Mouse (Mus musculus): ENCODE measurements around the gene Eme1.
A peak's percentile ranks its signal among the peaks of the same experiment; 100 is the strongest.
"Not testable (repeated sequence)": the region's sequence is repeated elsewhere in the genome, so short reads cannot be mapped to it uniquely, and the experiment has no call there.

Gene Eme1

DNA sequence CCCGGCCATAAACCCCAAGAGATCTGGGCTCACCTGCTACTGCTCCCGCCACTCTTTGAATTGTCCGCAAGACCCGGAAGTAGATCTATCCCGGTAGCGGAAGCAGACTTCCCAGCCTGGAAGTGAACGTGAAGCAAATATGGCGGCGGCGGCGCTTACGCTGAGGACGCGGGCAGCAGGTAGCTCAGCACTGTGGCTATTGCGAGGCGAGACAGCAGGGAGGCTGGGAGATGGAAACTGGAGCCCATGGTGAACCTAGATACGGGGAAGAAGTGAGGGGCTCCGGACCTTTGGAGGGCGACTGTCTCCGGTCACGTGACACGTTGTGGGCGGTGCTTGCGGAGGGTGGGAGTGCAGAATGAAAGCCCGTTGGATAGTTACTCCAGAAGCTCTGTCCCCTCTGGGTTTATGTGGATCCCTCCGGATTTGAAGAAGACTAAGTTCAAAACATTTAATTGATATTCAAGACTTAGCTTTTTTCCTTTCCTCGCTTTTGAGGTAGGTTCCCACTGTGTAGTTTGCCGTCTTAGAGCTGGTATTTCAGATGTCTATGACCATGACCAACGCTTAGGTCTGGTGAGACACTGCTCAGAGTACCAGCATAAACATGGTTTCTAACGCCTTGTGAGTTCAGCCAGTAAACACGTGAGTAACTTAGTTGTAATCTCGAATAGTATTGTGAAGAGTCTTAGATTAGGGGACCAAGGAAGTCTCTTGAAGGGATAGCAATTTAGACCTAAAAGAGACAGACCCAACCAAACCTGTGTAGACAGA, at the start of gene Eme1, which contains the start of gene Mrpl27:
TSS of gene Eme1 (minus strand) at position 302 of the 774 bp plus-strand sequence.
TSS of gene Mrpl27 (plus strand) at position 105 of the 774 bp plus-strand sequence.
- peak; percentile 74 to 92 for DNase-seq (ENCODE audit: low spot score in 2 of 2)

DNA sequence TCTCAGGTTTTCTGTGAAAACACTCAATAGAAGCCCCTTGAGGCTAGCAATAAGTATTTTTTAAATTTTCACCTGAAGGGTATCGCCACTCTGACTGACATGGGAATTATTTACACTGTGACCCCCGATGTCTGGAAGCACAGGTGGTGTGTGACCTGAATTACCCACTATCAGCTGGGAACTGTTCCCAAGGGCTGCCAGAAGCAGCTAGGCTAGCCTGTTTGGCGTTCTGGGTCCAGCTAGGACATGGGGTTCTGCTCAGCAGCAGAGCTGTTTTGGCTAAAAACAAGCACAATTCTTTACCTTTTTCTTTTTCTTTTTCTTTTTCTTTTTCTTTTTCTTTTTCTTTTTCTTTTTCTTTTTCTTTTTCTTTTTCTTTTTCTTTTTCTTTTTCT, 48.4 kb upstream of the Eme1 start:
- DNase-seq (ENCODE audit: low spot score in 2 of 2) = no peak

DNA sequence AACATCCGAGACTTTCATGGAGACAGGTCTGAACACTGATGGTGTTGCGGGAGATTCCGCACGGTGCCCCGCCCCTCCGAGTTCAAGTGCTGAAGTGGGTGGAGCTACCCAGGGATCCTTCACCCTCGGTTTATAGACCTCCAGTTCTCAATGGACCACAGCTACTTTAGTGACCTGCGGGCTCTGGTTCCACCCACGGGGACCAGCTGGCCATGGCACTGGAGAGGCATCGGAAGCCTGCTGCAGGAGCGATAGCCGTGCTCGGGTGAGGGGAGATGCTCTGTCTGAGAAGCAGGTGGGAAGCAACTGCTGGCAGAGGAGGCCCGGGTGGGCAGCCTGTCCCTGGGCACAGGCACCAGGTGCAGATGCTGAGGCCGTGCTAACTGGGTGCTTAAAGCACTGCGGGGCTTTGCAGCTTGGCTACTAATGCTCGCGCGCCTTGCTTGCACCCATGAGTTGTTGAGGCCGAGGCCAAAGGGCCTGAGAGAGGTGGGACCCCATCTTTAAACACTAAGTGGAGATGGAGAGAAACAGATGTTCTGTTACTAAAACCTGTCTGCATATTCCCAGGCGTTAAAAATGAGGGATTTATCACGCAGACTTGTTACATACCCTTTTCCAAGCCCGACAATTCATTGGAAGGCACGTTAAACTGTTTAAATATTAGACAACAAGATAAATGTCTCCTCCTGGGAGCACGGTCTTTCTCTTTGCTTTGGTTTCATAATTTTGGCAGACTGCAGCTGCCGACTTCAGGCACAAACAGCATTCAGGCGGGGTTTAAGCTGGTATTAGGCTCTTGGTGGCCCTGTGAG, 47.8 kb upstream of the Eme1 start:
- DNase-seq (ENCODE audit: low spot score in 2 of 2) = no peak

DNA sequence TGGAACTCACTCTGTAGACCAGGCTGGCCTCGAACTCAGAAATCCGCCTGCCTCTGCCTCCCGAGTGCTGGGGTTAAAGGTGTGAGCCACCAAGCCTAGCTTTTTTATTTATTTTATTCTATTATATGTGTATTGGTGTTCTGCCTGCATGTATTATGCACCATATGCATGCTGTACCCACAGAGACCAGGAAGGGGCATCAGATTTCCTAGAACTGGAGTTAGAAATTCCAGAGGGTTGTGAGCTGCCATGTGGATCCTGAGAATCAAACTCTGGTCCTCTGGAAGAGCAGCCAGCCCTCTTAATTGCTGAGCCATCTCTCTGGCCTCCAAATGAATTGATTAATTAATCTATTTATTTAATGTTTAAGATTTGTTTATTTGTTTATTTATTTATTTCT, 45.6 kb upstream of the Eme1 start:
- DNase-seq (ENCODE audit: low spot score in 2 of 2) = no peak

DNA sequence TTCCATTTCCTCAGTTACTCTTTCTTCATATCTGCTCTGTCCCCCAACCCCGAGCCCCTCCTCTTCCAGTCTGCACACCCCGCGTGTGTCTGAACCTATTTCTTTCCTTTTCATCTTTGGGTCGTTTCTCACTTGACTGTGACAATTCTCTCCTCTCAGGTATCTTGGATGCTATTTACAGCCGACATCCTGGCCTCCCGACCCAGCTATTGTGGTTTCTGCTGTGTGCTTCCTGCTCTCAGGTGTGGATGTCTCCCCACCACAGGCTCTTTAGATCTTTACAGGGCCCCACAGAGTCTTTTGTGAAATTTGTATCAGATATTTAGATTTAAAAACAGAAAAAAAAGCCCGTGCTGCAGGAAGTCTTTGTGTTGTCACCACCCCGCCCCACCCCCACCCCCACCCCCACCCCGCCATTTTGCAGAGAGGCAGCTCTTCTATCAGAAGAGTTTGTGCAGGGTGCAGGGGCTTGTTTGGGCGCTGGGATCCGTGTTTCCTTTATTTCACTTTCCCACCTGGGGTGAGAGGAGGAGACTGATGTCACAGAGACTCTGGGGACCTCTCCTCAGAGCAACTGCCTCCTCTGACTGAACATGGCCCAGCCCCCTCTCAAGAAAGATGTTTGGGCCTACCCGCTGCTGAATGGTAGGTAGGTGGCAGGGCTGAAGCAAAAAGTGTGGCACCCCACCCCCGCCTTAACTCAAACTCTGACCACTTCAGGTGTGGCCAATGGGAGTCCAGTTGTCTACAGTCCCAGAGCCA, 44.1 kb upstream of the Eme1 start:
- DNase-seq (ENCODE audit: low spot score in 2 of 2) = no peak

DNA sequence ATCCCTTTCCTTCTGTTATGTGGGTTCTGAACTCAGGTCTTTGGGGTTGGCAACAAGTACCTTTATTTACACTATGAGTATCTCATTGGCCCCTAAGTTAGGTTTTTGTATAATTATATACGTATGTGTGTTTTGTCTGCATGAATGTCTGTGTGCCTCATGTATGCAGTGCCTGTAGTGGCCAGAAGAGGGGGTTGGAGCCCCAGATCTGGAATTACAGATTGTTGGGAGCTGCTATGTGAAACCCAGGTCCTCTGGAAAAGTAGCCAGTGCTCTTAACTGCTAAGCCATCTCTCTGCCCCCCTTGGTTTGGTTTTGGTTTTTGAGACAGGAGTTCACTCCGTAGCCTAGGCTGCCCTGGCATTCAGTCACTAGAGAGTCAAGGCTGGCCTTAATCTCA, 43.4 kb upstream of the Eme1 start:
- DNase-seq (ENCODE audit: low spot score in 2 of 2) = no peak

DNA sequence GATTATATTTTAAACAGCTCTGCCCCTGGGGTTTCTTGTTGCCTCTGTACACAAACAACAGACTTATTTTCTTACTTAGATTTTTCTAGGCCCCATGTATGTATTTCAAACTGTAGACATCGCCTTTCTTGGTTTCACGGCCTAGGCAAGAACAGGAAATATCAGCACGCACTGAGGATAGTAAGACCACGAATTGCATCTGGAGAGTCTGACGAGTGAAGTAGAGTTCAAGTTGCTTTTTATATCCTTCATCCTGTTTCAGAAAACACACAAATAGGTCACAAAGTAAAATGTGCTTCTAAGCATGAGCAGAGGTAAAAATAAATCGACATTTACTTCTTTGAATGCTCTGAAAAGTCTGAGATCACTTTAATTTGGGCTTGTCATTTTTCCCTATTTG, 41.7 kb upstream of the Eme1 start:
- no peak for DNase-seq (ENCODE audit: low spot score in 2 of 2)

DNA sequence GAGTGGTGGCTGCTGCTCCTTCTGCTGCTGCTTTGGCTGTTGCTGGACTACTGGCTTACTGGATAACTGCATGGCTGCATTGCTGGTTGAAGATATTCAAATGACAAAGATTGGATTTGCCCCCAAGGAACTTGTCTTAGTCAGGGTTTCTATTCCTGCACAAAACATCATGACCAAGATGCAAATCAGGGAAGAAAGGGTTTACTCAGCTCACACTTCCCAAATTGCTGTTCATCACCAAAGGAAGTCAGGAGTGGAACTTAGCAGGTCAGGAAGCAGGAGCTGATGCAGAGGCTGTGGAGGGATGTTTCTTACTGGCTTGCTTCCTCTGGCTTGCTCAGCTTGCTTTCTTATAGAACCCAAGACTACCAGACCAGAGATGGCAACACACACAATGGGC, 38.7 kb upstream of the Eme1 start:
- not testable (repeated sequence) for DNase-seq (ENCODE audit: low spot score in 2 of 2)

DNA sequence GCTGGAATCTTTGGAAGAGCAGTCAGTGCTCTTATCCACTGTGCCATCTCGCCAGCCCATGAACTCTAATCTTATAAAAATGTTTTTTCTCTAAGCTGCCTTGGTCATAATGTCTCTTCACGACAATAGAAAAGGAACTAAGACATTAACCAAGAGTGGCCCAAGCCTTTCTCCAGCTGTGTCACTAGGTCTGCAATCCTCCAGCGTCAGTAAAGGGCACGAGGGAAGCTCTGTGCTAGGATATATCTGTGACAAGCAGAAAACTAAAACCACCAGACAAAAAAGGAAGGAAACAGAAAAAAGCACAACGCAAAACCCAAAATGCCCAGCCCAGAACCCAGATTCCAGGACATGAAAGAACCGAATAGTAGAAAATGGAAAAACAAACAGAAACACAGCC, 33.4 kb upstream of the Eme1 start:
- no peak for DNase-seq (ENCODE audit: low spot score in 2 of 2)

DNA sequence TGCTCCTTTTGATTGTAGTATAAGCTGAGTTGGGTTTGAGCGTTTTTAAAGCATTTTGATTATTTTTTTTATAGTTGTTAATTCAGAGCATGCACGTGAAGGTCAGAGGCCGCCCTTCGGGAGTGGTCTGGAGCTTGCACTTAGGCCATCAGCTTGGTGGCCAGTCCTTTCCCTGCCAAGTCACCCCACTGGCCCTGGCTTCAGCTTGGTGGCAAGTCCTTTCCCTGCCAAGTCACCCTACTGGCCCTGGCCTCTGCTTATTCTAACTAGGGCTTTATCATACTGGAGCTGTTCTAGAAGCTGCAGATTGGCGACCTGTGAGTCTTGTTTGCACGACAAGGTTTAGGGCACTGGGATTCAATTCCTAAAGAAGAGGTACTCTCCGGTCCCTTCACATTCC, 28.7 kb upstream of the Eme1 start:
- no peak for DNase-seq (ENCODE audit: low spot score in 2 of 2)

DNA sequence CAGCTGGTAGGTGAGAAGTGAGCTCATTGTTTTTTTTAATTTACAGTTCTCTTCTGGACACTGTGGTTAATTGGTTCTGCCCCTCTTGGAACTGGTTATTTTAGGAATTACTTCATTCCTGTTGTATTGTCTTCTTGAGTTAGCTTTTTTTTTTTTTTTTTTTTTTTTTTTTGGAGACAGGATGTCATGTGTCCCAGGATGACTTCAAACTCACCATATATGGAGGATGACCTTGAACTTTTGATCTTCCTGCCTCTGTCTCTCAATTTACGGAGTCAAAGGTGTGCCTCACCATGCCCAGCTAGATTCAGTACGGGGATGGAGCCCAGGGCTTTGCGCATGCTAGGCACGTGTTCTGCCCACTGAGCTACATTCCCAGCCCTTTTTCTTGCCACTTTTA, 27.9 kb upstream of the Eme1 start:
- DNase-seq (ENCODE audit: low spot score in 2 of 2) = no peak

DNA sequence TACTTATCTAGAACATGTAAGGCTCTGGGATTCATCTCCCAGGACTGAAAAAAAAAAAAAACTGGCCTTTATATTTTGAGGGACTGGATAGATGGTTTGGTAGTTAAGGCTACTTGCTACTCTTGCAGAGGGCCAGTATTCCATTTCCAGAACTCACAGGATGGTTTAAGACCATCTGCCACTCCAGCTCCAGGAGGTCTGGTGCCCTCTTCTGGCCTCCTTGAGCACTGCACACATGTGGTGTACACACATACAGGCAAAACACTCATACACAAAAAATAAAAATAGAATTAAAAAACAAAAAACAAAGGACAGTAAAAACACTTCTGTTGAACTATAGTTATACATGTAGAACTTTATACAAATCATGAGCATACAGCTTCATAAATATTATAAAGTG, 26.9 kb upstream of the Eme1 start:
- no peak for DNase-seq (ENCODE audit: low spot score in 2 of 2)

DNA sequence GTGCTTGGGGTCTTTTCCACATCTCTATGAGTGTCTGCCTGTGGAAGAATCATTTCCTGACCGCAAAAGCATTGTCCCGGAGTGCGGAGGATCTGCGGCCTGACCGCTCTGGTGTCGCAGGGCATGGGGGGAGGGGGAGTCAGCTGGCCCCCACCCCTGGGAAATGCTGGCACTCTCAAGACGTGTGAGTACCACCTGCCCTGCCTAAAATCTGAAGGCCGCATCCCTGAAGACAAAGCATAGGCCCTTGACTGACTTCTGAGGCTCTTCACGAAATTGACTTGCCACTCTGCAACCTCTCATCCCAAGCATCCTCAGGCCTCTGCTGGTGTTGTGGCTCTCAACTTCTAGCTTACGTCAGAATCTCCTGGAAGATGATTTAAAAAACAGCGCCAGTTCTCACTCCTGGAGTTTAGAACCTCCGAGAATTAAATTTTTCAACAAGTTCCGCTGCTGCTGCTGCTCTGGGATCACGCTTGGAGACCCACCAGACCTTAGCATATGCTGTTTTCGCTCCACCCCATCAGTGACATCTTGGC, 23.9 kb upstream of the Eme1 start:
- DNase-seq (ENCODE audit: low spot score in 2 of 2) = no peak

DNA sequence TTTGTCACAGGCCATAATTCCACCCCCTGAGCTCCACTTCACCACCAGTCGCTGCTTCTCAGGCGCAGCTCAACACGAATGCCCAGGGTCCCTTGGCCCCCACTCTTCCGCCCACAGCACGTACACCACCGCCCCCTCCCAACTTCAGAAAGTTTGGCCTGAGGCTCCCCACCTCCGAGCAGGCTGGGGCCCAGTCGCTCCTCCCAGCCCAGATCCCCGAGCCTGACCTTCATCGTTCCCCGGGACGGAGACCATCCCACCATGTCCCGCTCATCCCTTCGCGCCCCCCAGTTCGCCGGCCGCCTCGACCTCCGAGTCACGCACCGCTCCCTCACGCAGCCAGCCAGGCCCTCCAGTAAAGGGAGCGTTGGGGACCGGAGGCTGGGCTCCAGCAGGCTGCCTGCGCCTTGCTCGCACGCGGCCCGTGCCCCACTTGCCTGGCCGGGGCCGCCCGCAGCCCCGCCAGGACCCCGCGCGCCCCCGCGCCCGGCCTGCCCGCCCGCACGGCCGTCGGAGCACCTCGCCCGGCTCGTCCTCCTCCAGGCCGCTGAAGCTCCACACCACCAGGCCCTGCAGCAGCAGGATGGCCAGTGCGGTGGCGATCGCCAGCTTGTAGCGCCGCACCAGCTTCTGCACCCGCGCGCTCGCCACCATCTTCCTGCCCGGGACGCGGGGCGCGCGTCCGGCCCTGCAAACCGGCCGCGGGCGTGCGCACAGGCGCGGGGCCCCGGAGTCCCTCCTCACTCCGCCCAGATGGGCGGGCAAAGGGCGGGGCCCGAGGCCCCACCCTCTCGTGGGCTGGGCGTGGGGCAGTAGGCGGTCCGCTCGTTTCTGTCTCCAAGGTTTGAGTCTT, 23.2 kb upstream of the Eme1 start, which contains the start of gene Xylt2:
TSS of gene Xylt2 (minus strand) at position 762 of the 853 bp plus-strand sequence.
- peak; percentile 87 to 93 for DNase-seq (ENCODE audit: low spot score in 2 of 2)

DNA sequence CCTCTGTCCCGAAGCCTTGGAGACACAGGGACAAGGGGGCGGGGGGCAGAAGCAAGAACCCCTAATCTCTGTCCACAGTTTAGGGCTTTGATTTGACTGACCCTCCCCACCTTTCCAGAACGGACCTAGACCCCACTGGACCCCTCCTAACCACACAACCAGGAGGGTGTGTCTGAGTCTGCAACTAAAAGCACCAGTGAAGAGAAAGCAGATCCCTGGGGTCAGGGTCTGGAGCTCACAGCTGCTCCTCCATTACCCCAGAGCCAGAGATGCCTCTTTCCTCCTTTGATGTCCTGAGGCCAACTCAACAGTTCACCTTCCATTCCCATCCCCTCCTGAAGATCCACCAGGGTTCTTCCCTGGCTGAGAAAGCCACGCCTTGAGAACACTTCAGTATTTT, 22.5 kb upstream of the Eme1 start:
- DNase-seq (ENCODE audit: low spot score in 2 of 2) = no peak

DNA sequence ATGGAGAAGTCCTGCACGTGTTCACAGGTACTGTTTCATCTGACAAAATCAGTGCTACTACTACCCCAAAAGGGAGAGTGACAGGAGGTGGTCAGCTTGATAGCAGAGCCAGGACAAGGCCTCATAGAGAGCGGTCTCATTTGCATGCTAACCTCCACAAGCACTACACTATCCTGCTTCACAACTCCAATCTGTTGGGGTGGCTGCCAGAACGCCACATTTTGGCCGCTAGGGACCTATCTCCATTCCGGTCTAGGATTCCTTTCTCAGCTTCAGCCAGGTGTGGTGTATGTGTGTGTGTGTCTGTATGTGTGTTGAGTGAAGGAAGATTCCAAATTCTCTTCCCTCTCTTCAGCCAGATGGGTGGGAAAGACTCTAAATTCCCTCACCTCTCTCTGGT, 21.7 kb upstream of the Eme1 start:
- DNase-seq (ENCODE audit: low spot score in 2 of 2) = no peak

DNA sequence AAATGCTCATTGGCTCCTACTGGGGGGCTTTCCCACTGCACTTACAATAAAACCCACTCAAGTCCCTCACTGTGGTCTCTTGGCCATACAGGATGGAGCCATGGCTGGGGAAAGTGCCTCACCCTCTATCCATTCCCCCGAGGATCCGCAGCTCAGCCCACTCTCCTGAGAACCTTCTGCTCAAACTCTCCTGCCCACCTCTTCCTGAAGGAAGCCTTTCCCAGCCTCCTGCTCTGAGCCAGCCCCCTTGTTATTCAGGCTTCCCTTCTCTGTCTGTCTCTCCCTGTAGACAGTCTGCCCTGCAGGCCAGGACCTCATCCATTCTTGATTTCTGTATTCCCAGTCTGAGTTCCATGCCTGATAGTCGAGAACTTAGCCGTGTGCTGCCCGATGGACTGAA, 21.2 kb upstream of the Eme1 start:
- no peak for DNase-seq (ENCODE audit: low spot score in 2 of 2)

DNA sequence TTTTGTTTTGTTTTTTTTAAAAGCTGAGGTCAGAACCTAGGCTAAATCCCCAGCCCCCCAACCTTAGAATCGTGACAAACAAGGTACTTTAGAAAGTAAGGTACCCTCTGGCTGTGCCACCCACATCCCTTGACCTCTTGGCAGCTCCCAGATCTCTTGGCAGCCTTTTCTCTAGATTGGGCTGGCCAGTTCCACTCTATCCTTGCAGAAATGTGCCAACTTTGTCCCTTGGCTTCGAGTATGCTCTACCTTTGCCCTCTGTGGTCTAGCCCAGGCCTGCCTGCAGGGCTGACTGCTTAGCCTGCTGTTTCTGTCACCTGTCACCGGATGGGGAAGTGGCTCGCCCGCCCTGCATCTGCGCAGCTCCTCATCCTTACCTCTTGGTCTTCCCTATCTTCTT, 11.5 kb upstream of the Eme1 start:
- DNase-seq (ENCODE audit: low spot score in 2 of 2) = no peak

DNA sequence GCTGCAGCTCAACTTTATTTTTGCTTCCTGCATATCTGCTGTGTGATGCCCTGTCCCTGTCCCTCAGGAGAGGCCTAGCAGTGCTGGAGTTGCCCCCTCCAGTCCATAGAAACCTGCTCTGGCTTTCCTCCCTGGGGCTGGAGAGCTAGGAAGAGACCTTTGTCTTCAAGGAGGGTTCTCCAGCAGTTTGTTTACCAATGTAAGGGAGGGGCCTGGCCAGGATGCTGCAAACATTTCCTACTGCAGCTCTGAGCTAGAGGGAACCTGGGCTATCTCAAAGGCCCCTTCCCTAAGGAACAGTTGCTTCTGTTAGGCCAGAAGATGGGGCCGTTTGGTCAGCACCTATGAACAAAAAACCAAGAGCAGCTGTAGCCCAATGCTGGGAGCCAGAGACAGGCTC, 7.6 kb upstream of the Eme1 start:
- DNase-seq (ENCODE audit: low spot score in 2 of 2) = no peak

DNA sequence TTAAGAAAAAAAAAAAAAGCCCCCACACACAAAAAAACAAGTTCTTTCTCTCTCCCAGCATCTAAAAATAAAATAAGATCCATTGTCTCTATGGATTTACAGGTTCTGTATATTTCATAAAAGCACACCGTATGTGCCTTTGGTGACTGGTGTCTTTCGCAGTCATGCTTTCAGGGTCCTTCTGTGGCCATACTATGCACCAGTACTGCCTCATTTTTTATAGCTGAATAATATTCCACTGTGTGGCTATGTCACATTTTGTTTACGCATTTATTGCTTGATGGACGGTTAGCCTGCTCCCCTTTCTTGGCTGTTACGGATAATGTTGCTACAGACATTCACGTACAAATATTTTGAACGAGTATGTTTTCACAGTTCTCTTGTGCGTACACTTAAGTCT, 791 bp downstream of the Eme1 start:
- DNase-seq (ENCODE audit: low spot score in 2 of 2) = no peak

DNA sequence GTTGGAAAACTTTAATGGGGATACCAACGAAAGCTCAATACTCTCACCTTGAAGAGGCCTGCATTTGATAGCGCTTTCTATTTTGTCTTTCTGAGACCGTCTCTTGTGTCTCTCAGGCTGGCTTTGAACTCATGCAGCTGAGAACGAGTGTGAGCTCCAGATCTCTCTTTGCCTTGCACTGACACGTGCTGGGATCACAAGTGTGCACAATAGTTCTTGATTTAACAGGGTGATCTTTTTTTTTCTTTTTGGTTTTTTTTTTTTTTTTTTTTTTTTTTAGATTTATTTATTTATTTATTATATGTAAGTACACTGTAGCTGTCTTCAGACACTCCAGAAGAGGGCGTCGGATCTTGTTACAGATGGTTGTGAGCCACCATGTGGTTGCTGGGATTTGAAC, 2.5 kb downstream of the Eme1 start:
- not testable (repeated sequence) for DNase-seq (ENCODE audit: low spot score in 2 of 2)

Data from urinary bladder, adult 18-20 months (tissue).